Mouse (Mus musculus) heart, postnatal 0 days (tissue): ENCODE measurements at regions not wholly inside any gene's neighbourhood (a gene's known extent, or its start where the extent isn't known, plus 50 kb on each side); places are given as distances from the start of the nearest gene placed in this dataset.

ENCODE experiments used
- ATAC-seq: fragments of 200-750 bp; cut with Nextera tagmentation; 2 replicates; pipeline ENCODE4 v1.8.0; 2017; ENCODE audit warnings: low read depth, moderate number of reproducible peaks, moderate library complexity; ENCODE audit not compliant: insufficient read depth
- DNase-seq: peaks from one replicate; pipeline ENCODE4 v3.0.0-alpha.2; 2016; ENCODE audit warnings: low spot score
- H3K27ac ChIP-seq: fragments of 300-500 bp; sonication (generic); 2 replicates; pipeline ENCODE4 v1.5.1; 2014; ENCODE audit warnings: low read depth, mild to moderate bottlenecking
- H3K27me3 ChIP-seq: fragments of 300-500 bp; sonication (generic); 2 replicates; pipeline ENCODE4 v1.6.1; 2014; ENCODE audit warnings: low read length, mixed read lengths; ENCODE audit not compliant: control insufficient read depth, insufficient read depth
- H3K36me3 ChIP-seq: fragments of 300-500 bp; sonication (generic); replicated peaks from 2 replicates; pipeline ENCODE4 v1.6.1; 2014; ENCODE audit warnings: low read length, mixed read lengths; ENCODE audit not compliant: control insufficient read depth, insufficient read depth
- H3K4me1 ChIP-seq: fragments of 300-500 bp; sonication (generic); 2 replicates; pipeline ENCODE4 v1.6.1; 2014; ENCODE audit warnings: antibody characterized with exemption; ENCODE audit not compliant: control insufficient read depth, insufficient read depth
- H3K4me2 ChIP-seq: fragments of 300-500 bp; sonication (generic); 2 replicates; pipeline ENCODE4 v1.6.1; 2014; ENCODE audit warnings: low read depth, mild to moderate bottlenecking, low read length, moderate library complexity
- H3K4me3 ChIP-seq: fragments of 300-500 bp; sonication (generic); 2 replicates; pipeline ENCODE4 v1.5.1; 2014; ENCODE audit warnings: low read depth, low read length
- H3K9ac ChIP-seq: fragments of 300-500 bp; sonication (generic); replicated peaks from 2 replicates; pipeline ENCODE4 v1.6.1; 2014; ENCODE audit warnings: low read depth, low read length, mixed read lengths
- H3K9me3 ChIP-seq: fragments of 300-500 bp; sonication (generic); replicated peaks from 2 replicates; pipeline ENCODE4 v1.6.1; 2016; ENCODE audit warnings: low read length; ENCODE audit not compliant: control insufficient read depth
- CTCF ChIP-seq: IDR thresholded peaks from 2 replicates; pipeline ENCODE4 v1.5.1; 2016; ENCODE audit warnings: antibody characterized with exemption, control low read depth, low read depth
- EP300 ChIP-seq: IDR thresholded peaks from 2 replicates; pipeline ENCODE4 v1.6.1; 2016; ENCODE audit warnings: antibody characterized with exemption, low read depth
- WGBS: fragments of 180-500 bp; shearing (Covaris S2); extraction: QIAGEN DNeasy Blood & Tissue Kit; methylation state at CpG from one replicate; pipeline ENCODE4 v1.1.7; 2014; 5-methylcytosine and 5-hydroxymethylcytosine counted together

- no peak overlapping the region for H3K4me2 ChIP-seq
- WGBS: 64% methylated on average over 6 of the region's 6 CpGs
- no peak overlapping the region for H3K9ac ChIP-seq
- no peaks in the 10 kb centered on the region for H3K9me3 ChIP-seq
- no peak for TF ChIP-seq EP300
- TF ChIP-seq CTCF: no peak
- no peaks in the 10 kb centered on the region for H3K27me3 ChIP-seq
- no peak overlapping the region for H3K27ac ChIP-seq
- H3K4me1 ChIP-seq: no peaks in the 10 kb centered on the region
- no peaks in the 10 kb centered on the region for H3K36me3 ChIP-seq
- H3K4me3 ChIP-seq: no peak overlapping the region
- DNase-seq (no peak), ATAC-seq (no peak)
Measured at GRCm38 (mm10) chr1:158061995-158062394, 294.1 kb downstream of the Brinp2 start.

DNA sequence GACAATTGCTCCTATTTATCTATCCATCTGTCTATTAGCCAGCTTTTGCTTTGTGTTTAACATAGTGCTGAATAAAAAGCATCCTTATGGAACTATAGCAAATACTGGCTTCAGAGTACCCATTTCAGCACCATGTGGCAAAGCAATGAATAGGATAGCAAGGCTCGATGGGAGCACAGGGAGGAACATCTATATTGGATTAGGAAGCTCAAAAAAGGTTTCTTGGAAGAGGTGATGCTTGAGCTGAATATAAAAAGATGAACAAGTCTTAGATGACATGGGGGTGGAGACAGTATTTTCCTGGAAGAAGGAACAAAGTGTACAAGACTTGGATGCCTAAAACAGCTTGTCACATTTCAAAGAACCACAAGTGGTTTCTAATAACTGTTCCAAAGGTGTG, 273.9 kb downstream of the Brinp2 start:
- Histone ChIP-seq H3K9ac (no peak overlapping the region), H3K36me3 (no peaks in the 10 kb centered on the region), H3K9me3 (no peaks in the 10 kb centered on the region), H3K27ac (no peak overlapping the region), H3K4me3 (no peak overlapping the region), H3K4me1 (no peaks in the 10 kb centered on the region), H3K4me2 (no peak overlapping the region), H3K27me3 (no peaks in the 10 kb centered on the region)
- DNase-seq (no peak), ATAC-seq (no peak)
- 70% methylated on average over 1 of the region's 1 CpGs for WGBS
- TF ChIP-seq CTCF: no peak
- TF ChIP-seq EP300: no peak

GRCm38 (mm10) chr1:158085856-158086255, 270.3 kb downstream of the Brinp2 start:
- no peak for TF ChIP-seq EP300
- TF ChIP-seq CTCF: no peak
- Histone ChIP-seq H3K36me3 (no peaks in the 10 kb centered on the region), H3K9ac (no peak overlapping the region), H3K4me2 (no peak overlapping the region), H3K27ac (no peak overlapping the region), H3K27me3 (no peaks in the 10 kb centered on the region), H3K4me3 (no peak overlapping the region), H3K9me3 (no peaks in the 10 kb centered on the region), H3K4me1 (no peaks in the 10 kb centered on the region)
- WGBS: 80% methylated on average over 3 of the region's 3 CpGs
- no peak for DNase-seq
- no peak for ATAC-seq

DNA sequence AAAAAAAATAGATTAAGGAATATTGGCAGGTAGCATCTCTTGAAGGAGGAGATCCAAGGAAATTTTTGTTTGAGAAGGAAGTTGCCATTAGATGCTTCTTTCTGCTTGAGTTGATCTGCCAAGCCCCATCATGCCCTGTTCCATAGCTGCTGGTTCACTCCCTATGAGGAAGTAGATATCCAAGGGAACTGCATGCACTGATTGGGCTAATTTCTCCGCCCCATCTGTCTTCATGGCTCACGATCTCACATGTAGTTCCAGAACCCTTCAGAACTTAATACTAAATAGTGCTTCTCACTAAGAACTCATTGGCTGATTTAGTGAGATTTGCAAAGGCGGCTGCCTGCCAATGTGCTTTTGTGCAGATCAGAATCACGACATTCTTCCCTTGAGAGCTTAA, 258.6 kb downstream of the Brinp2 start:
- no peaks in the 10 kb centered on the region for H3K36me3 ChIP-seq
- H3K27me3 ChIP-seq: no peaks in the 10 kb centered on the region
- no peaks in the 10 kb centered on the region for H3K9me3 ChIP-seq
- H3K4me1 ChIP-seq: no peaks in the 10 kb centered on the region
- 68% methylated on average over 4 of the region's 4 CpGs for WGBS
- TF ChIP-seq EP300: no peak
- TF ChIP-seq CTCF: no peak
- ATAC-seq (no peak), DNase-seq (no peak)
- no peak overlapping the region for H3K9ac ChIP-seq
- no peak overlapping the region for H3K4me3 ChIP-seq
- H3K4me2 ChIP-seq: no peak overlapping the region
- H3K27ac ChIP-seq: no peak overlapping the region

GRCm38 (mm10) chr1:158119708-158120107, 236.4 kb downstream of the Brinp2 start:
- Histone ChIP-seq H3K4me1 (no peaks in the 10 kb centered on the region), H3K4me3 (no peak overlapping the region), H3K27me3 (no peaks in the 10 kb centered on the region), H3K4me2 (no peak overlapping the region), H3K9me3 (no peaks in the 10 kb centered on the region), H3K27ac (no peak overlapping the region), H3K36me3 (no peaks in the 10 kb centered on the region), H3K9ac (no peak overlapping the region)
- TF ChIP-seq EP300: no peak
- no peak for TF ChIP-seq CTCF
- DNase-seq: no peak
- no peak for ATAC-seq
- WGBS: 72% methylated on average over 2 of the region's 2 CpGs

GRCm38 (mm10) chr1:158124902-158125301, 231.2 kb downstream of the Brinp2 start:
- Histone ChIP-seq H3K9ac (no peak overlapping the region), H3K27me3 (no peaks in the 10 kb centered on the region), H3K36me3 (no peaks in the 10 kb centered on the region), H3K4me1 (no peaks in the 10 kb centered on the region), H3K9me3 (no peaks in the 10 kb centered on the region), H3K4me2 (no peak overlapping the region), H3K27ac (no peak overlapping the region), H3K4me3 (no peak overlapping the region)
- ATAC-seq (no peak), DNase-seq (no peak)
- no peak for TF ChIP-seq CTCF
- no peak for TF ChIP-seq EP300
- 52% methylated on average over 3 of the region's 3 CpGs for WGBS
